Mouse (Mus musculus) G1E-ER4 (cell line): Measurements from ENCODE around the gene Rnf11. TPM values are rescaled to one million over a fixed set of nuclear protein-coding genes. Genes with fewer than 3 reads are reported as not detected.

Source experiments
- GATA1 ChIP-seq: IDR thresholded peaks from one replicate; pipeline ENCODE4 v1.8.0; 2012; ENCODE audit warnings: low read length, inconsistent platforms
- polyA plus RNA-seq: library from polyadenylated mRNA; stranded (reverse); fragments of >175 nt; gene quantifications from 2 replicates; pipeline ENCODE4 v1.2.3, GENCODE M21; 2012

Rnf11 gene
- polyA plus RNA-seq, 1 experiment = 18.9 TPM

- TF ChIP-seq GATA1 = no peak
Measured at GRCm38 (mm10) chr4:109460421-109461179, 23.9 kb downstream of the Rnf11 start.

DNA sequence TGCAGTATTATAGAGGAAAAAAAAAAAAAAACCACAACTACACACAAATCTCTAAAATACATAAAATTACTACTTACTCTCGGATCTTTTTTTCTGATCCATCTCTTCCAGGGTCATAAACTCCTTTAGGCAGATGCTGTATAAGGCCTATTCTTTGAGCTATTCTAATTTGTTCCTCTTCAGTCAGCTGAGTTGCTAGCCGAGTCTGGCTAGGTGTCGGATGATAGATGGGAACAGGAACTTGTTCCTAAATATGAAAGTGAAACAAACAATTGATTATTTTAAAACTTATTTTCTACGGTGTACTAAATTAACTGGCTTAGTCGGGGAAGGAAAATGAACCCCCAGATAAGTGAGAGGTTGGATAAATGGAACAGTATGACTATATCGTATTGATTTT lies 27.7 kb downstream of the Rnf11 start:
- no peak for TF ChIP-seq GATA1

DNA sequence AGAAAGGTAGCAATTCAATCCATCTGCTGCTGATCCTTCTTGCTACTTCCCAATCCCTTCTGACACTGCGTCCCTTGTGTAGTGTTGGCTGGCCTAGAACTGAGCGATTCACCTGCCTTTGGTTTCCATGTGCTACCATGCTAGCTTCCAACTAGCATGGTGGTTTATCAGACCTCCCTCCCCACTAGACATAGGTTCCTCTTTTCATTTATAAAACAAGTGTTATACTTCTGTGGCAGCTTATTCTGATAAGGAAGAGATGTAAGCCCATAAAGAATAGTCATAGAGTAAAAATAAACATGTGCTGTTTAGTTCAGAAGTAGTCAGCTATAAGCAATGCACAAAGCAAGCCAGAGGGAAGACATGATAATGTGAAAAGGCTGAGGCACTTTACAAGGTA lies 36.0 kb downstream of the Rnf11 start:
- TF ChIP-seq GATA1 = no peak

GRCm38 (mm10) chr4:109445956-109446355 lies 38.6 kb downstream of the Rnf11 start:
- TF ChIP-seq GATA1 = no peak

DNA sequence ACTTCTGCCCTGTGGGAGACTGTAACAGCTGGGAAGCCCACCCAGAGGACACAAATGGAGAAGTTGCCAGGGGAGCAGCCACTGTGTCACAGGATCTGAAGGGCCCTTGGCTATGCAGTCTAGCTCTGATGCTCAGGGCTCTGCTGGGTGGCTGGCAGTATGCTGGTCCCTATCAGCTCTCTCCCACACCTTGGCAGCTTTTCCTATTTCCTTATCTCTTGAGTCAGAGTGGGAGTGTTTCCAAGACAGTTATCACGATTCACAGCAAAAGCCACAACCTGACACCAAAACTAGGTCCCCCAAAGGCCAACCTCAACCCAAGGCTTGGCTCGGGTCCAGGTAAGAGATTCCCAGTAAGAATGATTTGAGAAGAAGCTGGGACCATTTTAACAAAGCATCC lies 39.1 kb downstream of the Rnf11 start:
- TF ChIP-seq GATA1 = peak; percentile 89

DNA sequence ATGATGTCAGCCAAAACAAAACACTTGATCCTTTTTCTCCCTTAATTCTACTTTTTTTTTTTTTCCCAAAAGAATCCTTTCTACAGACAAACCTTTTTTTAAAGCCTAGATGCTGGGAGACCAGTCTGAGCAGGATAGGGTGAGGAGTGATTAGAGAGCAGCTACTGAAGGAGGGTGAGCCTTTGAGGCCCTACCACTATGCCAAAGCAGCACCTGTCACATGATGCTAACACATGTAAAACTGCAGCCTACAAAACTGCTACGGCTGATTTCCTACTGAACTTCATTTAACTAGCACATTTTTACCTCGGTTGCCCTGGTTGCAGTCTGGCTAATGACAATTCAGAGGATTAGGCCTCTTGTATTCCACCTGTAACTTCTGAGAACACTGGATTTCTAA lies 39.6 kb downstream of the Rnf11 start:
- no peak for TF ChIP-seq GATA1

DNA sequence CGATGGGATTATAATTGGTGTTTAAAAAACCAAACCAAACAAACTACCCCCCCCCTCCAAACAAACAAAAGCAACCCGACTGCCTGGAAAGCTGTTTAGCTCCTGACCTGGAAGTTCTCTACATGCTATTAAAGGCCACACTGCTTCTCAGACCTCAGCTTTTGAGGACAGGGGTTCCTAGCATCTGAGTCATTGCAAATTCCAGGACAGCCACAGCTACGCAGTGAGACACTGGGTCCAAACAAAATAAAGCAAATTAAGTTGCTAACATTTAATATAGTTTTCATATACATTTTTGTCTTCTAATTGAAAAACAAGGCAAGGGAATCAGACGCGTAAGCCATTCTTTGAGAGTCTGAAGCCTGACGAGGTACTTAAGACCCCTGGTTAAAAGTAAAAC lies 40.1 kb downstream of the Rnf11 start:
- TF ChIP-seq GATA1 = no peak

GRCm38 (mm10) chr4:109442649-109443048 lies 41.9 kb downstream of the Rnf11 start:
- TF ChIP-seq GATA1 = no peak

DNA sequence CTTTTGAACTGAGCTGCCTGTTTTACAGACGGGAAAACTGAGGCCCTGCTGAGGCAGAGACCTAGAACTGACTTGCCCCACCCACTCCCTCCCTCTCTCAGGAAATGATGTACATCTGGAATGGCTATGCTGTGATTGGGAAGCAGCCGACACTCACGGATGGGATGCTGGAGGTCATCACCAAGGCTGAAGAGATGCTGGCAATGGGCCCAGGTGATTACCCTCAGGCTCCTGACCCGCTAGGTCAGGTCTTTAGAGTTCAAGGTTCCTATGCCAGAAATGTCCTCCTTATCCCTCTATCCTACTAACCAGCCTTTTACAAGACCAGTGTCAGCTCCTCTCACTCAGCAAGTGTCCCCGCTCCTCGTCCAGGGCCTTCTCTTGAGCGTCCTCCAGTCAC lies 42.4 kb downstream of the Rnf11 start:
- no peak for TF ChIP-seq GATA1

DNA sequence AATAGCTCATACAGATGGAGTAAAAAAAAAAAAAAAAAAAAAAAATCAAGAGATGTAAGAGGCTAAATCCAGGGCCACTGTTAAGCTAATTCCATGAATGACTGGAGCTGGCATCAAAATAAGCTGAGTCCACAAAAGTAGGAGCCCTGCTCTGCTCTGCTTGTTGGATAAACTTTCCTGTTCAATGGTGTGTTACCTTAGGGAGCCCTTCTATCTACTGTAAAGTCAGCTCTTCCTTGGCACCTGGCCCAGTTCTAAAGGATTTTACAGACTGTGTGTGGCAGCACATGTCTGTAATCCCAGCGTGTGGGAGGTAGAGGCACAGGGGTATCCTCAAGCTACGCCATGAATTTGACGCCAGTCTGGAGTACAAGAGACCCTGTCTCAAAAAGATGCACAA lies 43.5 kb downstream of the Rnf11 start:
- no peak for TF ChIP-seq GATA1

DNA sequence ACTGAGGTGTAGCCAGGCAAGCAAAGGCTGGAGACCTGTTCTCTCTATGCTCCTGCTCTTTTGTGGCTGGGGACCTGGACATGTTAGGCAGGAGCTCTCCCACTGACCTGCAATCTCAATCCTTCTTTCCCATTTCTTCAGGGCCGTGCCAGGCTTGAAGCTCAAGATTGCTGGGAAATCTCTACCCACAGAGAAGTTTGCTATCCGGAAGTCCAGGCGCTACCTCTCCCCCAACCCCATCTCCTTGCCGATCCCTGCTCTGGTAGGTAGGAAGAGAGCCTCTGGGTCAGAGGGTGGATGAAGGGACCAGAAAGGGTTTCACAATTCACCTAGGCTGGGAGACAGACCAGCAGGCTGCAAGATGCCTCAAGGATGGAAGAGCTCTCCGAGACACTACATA lies 44.1 kb downstream of the Rnf11 start:
- TF ChIP-seq GATA1 = no peak

- TF ChIP-seq GATA1 = peak; percentile 31
Measured at GRCm38 (mm10) chr4:109439825-109440248, 44.7 kb downstream of the Rnf11 start.

- TF ChIP-seq GATA1 = no peak
Measured at GRCm38 (mm10) chr4:109439101-109439500, 45.4 kb downstream of the Rnf11 start.

GRCm38 (mm10) chr4:109437913-109438878 lies 46.3 kb downstream of the Rnf11 start:
- TF ChIP-seq GATA1 = no peak

DNA sequence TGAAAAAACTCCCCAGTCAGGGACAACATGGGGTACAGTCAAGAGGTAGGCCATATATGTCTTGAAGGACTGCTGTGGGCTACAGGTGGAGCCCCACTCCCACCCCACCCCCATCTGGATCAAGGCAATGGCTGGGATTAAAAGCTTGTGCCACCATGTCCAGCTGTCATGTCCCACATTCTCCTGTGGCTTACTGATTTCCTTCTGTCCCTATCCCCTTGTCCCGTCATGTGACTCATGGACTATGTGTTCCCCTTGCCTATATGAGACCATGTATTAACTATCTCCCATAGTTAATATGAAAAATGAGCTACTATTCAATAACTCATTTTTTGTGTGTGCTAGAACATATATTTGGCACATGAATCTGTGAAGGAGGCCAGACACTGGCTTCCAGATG lies 50.3 kb downstream of the Rnf11 start:
- no peak for TF ChIP-seq GATA1

GRCm38 (mm10) chr4:109433641-109434040 lies 50.9 kb downstream of the Rnf11 start:
- no peak for TF ChIP-seq GATA1

DNA sequence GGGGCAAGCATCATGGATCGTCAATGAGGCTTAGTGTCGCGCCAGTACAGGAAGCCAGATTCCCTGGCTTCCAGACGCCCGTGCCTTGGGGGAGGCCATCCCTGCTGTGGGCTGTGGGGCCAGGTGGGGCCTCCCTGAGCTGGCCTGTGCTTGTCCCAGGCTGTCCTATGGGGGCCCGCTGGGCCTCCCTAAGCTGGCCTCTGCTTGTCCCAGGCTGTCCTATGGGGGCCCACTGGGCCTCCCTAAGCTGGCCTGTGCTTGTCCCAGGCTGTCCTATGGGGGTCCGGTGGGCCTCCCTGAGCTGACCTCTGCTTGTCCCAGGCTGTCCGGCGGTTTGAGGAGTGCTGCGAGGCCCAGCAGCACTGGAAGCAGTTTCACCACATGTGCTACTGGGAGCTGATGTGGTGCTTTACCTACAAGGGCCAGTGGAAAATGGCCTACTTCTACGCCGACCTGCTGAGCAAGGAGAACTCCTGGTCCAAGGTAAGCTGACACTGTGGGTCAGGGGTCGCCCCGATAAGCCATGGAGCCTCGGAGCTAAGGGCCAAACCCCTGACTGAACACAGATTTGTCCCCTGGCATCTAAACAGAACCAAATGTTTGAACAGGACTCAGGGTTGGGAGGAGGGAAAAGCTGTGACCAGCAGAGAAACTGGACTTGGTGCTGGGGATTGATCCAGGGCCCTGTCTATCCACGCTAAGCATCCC lies 51.7 kb downstream of the Rnf11 start:
- TF ChIP-seq GATA1 = no peak
